Mouse (Mus musculus): ENCODE data around the gene March9.

GRCm38 (mm10) chr10:127092742-127093141, 32.8 kb upstream of the March9 start:
- TF ChIP-seq CTCF (IDR thresholded peaks at IDR 0.05; ENCODE audit: low read depth) (no peak), EP300 (optimal IDR thresholded peaks at IDR 0.05) (no peak)
